Mouse (Mus musculus) right cerebral cortex, postnatal 25 days (tissue): ENCODE results near the gene Msl3.
"Not testable (repeated sequence)": the region's sequence is repeated elsewhere in the genome, so short reads cannot be mapped to it uniquely, and the experiment has no call there.

Source experiments
- DNase-seq: peaks from one replicate; pipeline ENCODE4 v3.0.0; 2022

Gene Msl3

GRCm38 (mm10) chrX:168673525-168674406 is at the start of gene Msl3:
TSS of gene Msl3 (minus strand) at chrX:168673898.
- peak; percentile 76 for DNase-seq

DNA sequence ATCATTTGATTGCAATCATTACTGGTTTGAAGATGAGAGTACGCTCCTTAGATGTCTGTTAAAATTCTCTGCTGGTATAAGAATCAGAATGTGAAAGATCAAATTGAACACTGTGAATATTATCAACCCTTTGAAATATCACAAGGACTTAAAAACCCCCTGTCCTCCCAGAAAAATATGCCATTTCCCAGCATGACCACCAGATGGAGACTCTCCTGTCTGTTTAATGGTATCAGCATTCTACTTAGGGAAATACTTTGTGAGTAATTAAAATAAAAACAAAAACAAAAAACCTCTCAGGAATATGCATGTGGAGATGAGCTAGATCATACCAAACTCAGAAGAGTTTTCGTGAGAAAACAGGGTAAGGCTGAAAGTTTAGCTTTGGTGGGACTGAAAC is 44.3 kb upstream of the Msl3 start:
- DNase-seq = peak; percentile 3

- DNase-seq = no peak
Measured at GRCm38 (mm10) chrX:168674407-168674962, 787 bp upstream of the Msl3 start.

GRCm38 (mm10) chrX:168672913-168673524 is 679 bp downstream of the Msl3 start:
- DNase-seq = peak; percentile 78

- peak; percentile 25 for DNase-seq
Measured at GRCm38 (mm10) chrX:168672425-168672824, 1.3 kb downstream of the Msl3 start.

DNA sequence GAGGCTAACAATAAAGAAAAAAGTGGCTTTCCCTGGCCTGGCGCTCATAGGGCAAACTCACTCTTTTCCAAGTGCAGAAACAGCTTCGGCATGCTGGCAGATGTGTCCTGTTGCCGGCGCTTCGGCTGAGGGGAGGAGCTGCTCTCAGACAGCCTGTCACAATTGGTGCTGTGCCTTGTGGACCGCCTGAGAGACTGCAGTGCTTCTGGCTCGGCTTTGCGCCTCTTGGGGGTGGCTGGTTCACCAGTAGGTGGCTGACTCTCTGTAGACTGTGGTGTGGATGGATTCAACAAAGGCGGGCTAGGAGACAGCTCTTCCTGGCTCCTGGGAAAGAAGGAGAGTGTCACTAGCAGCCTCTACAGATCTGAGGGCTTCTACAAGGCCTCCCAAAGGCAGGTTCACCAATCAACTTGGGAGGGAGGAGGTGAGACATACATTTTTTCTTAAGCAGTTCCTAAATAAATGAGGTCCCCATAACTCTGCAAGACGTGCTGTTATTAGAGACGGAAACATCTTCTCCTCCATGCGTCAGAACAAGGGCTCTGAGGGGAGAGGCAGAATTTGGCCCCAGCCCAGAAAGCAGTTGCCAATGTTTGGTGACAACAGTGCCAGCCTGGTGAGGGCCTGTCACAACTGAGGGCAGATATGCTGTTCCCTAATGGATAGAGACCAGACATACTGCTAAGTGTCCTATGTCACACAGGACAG is 9.6 kb downstream of the Msl3 start:
- no peak for DNase-seq

GRCm38 (mm10) chrX:168660236-168660635 is 13.5 kb downstream of the Msl3 start:
- no peak for DNase-seq

- not testable (repeated sequence) for DNase-seq
Measured at GRCm38 (mm10) chrX:168659803-168660202, 13.9 kb downstream of the Msl3 start.

DNA sequence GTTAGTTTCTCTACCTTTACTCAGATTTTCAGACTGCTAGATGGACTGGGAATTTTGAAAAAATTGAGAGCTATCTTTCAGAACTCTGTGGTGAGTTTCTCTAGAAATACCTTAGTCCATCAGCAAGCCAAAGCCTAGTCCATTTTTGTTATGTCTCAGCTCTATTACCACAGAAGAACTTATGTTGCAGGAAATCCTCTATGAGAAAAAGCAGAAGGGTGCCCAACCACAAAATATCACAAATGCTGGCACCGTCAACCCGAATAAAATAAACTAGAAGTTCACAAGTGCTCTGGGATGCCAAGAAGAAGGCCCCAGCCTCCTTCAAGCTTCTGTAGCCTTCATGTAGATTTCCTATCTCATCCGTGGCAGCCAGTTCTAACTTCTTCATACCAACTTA is 14.4 kb downstream of the Msl3 start:
- DNase-seq = no peak

DNA sequence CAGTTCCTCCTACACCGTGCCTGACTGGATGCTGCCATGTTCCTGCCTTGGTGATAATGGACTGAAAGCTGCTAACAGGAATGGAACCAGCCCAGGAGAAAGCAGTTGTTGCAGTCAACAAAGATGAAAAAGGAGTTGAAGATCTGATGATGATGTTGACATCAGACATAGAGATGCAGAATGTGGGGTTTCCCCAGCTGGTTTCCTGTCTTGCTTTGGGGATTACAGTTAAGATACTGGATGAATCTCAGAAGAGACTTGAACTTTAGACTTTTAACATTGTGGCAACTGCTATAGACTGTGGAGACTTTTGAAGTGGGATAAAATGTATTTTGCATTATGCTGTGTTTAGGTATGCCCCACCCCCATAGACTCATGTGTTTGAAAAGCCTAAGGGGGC is 15.9 kb downstream of the Msl3 start:
- DNase-seq = no peak

DNA sequence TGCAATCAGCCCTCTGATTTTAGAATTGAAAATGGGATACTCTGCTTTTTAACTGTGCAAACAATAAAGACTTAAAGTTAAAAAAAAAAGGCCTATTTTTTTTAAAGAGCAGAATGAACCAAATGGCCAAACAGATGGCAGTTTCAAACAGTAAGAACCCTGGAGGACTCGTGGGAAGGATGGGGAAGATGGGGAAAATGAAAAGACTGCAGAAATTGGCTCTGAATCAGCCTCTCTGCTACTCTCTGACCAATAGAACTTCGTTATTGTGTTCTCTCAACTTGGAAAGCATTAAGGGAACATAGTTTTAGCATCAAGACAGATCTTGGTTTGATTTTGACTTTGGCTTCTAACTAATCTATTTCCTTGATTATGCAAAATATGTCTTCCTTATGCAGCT is 24.4 kb downstream of the Msl3 start:
- no peak for DNase-seq

- DNase-seq = no peak
Measured at GRCm38 (mm10) chrX:168647746-168648145, 26.0 kb downstream of the Msl3 start.

DNA sequence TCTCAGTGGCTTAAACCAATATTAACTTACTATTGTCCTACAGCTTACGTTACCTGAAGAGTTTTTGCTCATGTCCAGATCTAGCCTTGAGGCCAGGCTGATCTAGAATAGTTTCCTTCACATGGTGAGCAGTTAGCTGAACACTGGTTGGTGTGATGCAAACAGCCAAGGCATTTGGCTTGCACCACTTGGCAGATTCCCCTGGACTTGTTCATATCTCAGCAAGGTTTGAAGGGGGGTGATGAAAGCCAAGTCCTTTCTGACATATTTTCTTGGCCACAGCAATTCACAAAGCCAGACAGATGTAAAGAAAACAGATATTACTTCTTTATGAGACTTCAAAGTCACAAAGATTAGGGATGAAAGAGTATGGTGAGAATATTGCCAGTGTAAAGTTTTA is 30.2 kb downstream of the Msl3 start:
- no peak for DNase-seq

DNA sequence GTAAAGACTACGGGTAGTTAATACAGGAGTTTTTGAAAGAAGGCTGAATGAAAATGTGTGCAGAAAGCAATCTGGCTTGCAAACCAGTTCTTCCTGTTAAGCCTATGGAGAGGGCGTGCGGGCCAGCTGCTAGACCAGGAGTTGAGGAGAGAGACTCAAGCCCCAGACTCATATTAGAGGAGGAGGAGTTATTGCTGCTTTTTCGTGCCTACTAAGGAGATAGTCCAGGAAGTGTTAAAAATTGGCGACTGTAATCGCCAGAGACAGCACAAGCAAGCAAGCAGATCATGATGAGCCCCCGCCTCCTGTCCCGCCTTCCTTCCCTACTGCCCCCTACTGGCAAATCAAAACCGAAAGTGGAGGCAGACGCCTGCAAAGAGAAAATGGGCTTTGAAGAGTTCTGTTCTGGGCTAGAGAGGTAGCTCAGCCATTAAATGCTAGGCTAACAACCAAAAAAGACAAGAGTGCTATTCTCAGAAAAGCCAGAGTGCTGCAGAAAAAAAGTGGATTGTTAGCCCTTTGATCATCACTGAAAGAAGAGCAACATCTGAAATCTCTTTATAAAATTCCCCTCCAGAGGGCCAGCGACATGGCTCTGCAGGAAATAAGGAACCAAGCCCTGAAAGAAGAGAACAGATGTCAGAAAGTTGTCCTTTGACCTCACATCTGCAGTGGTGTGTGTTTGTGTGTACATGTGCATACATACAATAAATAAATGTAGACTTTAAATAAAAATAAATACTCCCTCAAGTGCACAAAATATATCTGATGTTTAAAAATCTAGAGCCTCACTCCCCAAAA is 33.9 kb downstream of the Msl3 start:
- DNase-seq = peak; percentile 41
